Mouse (Mus musculus) frontal cortex, postnatal 25 days (tissue): ENCODE results near the gene Was.
"Not testable (repeated sequence)": the region's sequence is repeated elsewhere in the genome, so short reads cannot be mapped to it uniquely, and the experiment has no call there.

Source experiments
- DNase-seq, 2 experiments: peaks; one replicate each; pipeline ENCODE4 v3.0.0; 2022; ENCODE audit warnings: low spot score in 2 of 2

The Was gene

DNA sequence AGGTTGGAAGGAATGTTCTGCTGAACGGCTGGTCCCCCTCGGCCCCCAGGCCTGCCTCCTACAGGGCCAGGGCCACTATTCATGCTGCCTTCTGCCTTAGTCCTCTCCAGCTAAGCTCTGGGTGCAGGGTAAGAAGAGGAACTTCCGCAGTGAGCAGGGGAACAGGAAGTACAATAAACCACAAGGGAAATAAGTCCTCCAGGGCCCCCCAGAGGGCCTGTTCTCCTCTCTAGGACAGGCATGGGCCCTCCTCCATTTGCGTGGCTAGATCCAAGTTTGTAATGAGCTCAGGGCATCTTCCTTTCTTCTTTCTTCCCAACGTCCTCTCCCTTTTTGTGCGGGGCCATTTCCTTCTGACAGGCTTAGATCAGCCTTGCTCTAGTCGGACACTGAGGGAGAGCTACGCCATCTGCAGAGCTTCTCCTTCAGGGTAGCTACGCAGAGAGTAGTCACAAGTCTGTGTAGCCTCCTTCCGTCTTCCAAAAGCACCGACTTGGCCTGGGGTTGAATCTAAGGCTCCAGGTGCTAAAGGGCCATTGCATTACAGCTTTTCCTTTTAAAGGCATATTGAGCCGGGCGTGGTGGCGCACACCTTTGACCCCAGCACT is at the start of gene Was:
Was (minus strand) TSS at position 153 of the 608 bp plus-strand sequence.
- no peak for DNase-seq

DNA sequence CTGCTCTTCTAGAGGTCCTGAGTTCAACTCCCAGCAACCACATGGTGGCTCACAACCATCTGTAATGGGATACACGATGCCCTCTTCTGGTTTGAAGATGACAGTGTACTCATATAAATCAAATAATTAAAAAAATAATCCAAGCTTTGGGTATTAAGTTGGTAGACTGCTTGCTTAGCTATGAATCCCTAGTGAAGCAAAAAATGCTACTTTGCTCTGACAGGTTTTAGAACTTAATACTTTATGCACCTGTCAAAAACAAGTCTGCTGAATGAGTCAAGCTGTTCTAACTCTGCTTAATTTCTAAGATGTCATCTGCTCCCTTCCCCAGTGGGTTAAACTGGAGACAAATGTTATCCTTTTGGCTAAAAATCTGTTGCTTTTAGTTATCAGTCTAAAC is 49.2 kb upstream of the Was start:
- DNase-seq: no peak

DNA sequence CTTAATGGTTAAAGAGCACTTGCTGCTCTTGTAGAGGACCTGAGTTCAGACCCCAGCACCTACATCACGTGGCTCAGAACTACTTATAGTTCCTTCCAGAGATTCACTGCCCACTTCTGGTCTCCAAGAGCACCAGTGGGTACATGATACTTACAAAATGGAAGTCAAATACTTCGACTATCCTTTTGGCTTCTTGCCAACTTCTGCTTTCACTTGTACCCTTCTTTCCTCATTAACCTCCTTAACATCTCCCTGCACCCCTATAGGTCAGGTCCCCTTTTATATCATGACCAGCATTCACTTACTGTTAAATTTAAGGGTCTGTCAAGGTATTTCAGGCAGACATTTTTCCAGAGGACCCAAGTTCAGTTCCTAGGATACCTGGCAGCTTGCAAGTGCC is 45.6 kb upstream of the Was start:
- no peak for DNase-seq

DNA sequence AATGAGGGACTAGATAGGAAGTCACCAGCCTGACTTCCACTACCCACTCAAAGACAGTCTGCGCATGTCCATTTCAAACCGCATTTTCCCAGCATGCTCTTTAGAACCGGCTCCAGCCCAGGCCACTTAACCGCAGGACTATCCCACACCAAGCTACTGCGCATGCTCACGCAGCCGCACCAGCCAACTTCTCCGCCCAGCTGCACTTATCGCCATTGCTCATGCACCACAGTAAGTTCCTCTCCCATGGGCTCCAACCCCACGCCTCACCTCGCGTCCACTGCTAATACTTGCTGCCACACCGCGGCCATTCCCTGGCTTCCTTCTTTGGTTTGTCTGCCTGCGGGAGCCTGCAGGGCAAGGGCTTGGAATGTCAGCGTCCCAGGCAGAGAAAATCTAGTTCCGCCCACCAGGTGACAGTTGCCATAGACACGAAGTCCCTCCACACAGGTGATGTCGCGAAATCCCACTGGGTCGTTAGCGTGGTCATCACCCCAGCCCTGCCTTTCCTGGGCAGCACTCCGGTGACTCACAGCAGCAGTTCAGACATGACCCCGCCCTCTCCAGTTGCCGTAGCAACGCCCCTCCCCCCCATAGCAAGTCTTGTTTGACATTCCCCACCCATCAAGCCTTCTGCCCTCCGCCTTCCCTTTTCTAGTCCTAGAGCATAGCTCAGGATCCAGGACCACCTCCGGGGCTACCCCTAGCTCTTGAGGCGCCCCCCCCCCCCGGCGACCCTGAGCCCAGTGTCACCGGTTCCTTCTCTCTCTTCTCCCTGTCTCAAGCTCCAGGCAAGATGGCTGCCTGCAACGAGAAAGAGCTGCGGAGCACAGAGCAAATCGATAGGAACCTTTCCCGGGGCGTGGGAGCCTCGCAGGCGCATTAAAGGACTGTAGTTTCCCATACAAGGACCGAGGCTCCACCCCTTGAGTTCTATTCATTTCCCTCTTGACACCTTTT is 42.0 kb upstream of the Was start, which contains the start of gene Wdr13:
Wdr13 (minus strand) TSS at position 876 of the 960 bp plus-strand sequence.
- DNase-seq: peak; percentile 74 to 80

DNA sequence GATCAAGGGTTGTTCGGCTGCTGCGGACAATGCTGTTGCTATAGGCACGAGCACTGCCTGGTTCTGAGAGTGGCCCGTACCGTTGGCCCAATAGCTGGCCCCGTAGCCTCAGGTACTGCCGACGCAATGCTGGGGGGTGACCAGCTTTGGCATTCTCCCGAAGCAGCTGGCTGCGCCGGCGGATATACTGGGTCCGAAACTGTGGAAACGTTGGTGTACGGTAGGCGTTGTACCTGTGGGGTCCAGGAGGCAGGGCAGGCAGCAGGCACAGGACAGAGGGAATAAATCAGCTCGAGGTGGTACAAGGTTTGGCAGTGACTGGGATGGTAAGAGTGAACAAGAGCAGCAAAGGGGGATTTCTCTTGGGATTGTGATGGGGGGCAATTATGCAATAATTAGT is 41.1 kb upstream of the Was start:
- no peak for DNase-seq

DNA sequence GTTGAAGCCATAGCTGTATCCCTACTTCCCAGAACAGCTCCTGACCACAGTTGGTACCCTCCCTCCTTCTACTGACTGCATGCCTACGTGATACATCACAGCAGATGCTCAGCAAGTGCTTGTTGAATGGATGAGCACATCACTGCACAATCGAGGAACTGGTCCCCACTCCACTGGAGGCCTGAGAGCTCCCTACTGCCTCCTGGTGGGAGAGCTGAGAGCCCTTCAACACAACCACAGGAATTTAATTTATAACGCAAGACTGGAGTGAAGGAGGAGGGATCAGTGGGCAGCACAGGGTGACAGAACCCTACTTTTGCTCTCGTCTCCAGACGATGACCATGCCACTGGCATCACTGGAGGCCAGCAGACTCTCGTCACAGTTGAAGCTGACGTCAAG is 34.9 kb upstream of the Was start:
- no peak for DNase-seq

DNA sequence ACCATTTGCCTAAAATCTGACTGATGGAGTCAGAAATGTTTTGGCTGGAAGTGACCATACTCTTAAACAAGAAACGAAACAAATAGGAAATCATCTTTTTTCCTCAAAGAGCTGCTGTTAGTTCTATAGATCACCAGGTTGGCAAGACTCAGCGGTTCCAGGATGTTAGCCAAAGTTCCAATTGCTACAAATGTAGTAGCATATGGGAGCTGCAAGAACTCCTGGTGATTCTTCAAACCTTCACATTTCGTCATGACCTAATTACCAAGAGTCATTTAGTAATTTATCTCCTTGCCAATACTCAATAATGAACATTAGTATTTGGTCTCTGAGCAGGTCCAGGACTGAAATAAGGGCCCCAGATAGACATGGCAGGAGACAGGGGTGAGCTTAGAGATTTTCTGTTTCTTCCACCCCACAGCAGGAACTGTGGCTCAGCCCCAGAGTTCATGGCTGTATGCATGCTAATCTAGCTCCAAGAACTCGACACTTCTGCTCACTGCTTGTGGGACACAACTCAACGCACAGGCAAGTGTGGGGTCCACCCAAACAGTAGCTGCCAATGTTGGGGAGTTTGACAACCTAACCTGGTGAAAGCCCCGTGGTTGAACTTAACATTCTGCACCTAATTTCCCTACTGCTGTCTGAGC is 33.6 kb upstream of the Was start:
- no peak for DNase-seq

DNA sequence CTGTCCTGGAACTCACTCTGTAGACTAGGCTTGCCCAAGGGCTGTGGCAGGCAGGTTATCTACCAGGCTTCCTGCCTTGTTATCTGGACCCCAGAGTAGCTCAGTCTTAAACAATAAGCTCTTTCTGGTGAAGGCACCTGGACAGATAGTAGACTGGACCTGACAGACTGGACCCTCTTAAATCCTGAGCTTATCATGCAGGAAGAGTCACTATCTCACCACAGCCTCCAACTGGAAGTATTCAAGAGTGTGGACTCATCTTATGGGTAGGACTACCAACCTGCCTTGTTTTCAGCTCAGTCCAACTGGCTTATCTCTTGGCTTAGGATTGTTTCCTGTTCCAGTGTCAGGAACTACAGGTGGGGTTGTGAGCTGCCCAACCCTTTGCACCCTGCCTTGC is 27.0 kb upstream of the Was start:
- DNase-seq: no peak

DNA sequence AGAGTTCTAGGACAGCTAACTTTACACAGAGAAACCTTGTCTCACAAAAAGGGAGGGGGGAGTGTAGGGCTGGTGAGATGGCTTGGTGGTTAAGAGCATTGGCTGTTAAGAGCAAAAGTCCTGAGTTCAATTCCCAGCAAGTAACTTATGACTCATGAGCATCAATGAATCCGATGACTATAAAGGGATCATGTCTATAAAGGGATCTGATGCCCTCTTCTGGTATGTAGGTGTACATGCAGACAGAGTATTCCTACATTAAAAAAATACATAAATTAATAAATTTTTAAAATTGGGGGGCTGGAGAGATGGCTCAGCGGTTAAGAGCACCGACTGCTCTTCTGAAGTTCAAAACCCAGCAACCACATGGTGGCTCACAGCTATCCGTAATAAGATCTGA is 25.0 kb upstream of the Was start:
- DNase-seq: no peak

DNA sequence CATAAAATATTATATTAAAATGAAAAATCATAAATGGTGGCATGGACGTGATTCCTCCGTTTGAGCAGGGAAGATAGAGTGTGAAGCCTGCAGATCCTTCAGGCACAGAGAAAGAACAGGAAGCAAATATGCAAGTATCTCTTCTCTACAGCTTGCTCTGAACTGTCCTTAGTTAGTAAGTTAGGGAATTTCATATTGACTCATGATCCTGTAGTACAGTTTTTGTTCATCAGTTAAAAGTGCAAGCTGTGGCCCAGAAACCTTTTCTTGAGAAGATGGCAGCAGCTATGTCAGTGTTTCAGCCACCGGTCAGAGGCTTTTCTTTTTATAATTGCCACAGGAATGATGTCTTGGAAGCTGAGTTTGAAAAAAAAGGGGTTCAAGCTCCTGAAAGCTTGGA is 14.7 kb upstream of the Was start:
- DNase-seq: no peak

DNA sequence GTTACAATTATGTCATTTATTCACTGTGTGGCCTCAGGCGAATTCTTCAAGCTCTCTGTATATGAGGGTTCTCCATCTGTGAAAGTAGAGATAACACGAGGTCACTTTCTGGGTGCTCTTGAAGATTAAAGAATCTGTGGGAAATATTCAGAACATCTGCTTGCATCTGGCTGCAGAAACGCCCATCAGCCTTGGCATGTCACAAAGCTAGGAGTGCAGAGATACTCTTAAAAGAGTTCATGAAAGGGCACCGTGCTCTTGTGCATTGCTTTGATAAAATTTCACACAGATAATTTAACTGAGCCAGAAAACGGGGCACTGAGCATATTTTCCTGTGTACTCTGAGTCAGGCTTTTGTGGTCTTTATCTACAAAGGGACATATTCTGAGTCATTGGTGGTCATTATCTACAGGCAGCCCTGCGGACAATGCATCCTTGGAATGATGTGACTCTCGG is 11.9 kb upstream of the Was start:
- no peak for DNase-seq

DNA sequence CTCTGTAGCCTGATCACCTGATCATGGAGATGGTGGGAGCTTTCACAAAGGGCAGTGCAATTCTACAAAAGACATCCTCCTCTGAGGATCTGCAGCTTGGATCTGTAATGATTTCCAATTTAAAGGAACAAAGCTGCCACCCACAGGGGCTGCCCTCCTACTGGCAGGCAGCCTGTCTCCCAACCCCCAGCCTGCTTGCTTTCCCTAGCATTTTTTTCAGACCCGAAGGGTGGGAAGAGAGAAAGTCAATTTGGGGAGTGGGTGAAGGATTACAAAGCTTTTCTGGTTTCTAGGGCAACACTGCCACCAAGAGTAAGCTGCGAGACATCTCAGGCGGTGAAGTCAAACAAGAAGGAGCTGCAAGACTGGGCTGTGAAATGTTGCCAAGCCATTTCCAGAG is 10.7 kb upstream of the Was start:
- peak; percentile 3 to 35 for DNase-seq

DNA sequence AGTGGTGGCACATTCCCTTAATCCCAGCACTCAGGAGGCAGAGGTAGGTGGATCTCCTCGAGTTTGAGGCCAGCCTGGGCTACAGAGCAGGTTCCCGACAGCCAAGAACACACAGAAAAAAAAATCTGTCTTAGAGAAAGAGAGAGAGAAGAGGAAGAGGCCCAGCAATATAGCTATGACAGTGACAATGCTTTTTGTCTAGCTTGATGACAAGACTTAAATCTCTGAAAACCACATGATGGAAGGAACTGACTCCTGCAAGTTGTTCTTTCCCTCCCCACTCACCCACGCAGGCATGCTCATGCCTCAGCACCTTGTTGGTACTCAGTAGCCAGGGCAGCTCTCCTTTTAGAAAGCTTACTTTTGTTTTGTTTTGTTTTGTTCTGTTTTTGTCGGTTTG is 9.1 kb upstream of the Was start:
- DNase-seq: no peak

DNA sequence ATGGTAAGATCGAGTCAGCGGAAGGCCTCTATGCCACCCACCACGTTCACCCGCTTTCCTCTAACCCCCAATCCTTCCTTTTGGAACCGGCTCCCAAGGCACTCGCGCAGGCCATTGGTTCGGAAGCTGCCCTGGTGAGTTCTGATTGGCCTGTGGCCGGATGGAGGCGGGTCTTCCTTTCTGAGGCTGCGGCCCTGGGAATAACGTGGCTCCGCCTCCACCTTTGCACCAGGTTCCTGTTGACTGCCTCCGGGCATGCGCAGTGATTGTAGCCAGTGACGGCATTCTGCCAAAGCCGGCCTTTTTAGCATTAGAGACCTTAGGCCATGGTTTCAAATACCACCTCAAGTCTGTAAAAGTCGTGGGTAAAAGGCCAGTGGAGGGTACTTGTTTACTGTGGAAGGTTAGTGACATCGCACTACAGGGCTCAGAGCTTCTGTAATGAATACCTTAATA is 6.5 kb upstream of the Was start:
- peak; percentile 91 to 92 for DNase-seq

DNA sequence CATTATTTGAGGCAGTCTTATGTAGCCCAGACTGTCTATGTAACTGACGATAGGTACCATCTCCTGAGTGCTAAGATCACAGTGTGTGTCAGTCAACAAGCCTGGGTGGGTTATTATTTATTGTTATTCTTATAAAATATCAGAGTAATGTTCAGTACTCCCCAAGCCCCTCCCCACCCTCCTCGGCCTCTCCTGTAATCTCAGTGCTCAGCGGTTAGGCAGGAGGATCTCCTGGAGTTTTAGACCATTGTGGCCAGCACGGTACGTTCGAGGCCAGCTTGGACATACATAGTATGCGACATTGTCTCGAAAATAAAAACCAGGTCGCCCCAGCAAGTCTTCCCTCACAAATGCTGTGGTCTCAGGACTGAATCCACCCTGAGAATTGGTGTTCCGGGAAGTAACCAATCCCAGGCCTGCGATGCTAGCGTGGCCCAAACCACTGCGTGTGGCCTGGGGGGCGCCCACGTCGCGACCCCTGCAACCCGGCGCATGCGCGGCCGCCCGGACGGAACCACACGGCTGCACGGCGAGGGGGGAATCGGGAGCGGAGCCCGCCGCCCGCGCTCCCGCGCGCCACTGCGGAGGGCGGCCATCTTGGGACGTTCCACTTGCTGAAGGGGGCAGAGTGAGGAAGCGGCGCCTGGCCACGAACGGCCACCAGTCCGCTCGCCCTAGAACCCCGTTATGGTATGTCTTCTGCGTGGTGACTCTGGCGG is 5.9 kb upstream of the Was start:
- peak; percentile 65 to 79 for DNase-seq

DNA sequence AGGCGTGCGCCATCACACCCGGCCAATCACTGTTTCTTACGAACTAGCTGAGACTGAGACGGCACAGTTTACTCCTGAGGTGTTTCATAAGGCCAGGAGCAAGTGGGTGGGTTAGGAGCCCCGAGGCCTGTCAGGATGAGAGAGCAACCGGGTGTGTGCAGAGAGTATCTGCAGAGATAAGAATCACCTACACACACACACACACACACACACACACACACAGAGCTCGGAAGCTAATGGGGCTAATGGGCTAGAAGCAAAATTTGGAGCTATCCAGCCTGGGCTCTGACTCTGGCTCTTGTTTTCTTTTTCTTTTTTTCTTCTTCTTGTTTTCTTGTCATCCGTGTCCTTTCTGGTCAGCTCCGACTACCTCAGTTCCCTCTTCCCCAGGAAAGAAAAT is 5.2 kb upstream of the Was start:
- DNase-seq: no peak

DNA sequence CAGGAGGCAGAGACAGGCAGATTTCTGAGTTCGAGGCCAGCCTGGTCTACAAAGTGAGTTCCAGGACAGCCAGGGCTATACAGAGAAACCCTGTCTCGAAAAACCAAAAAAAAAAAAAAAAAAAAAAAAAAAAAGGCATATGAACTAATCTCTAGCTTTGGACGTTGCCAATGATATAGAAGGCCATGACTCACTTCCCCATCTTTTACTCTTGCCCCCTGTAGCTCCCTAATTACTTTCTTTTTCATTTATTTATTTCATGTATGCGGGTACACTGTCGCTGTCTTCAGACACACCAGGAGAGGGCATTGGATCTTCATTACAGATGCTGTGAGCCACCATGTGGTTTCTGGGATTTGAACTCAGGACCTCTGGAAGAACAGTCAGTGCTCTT is 653 bp upstream of the Was start:
- DNase-seq: not testable (repeated sequence)

DNA sequence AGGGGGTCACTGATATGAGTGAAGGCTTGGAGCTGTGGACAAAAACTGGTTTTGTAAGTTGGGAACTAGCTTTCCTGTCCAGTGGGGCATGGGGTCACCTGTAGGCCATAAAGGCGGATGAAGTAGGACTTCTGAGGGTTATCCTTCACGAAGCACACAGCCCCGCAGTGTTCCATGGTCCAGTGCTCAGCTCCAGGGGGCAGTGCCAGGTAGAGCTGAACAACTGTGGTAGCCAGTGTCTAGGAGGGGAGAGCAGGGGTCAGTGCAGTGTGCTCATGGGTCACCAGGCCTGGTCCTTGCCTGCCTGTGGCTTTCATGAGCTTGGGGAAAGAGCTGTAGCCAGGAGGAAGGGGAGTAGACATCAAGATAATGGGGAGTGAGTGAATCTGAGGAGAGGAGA is 552 bp downstream of the Was start:
- no peak for DNase-seq

DNA sequence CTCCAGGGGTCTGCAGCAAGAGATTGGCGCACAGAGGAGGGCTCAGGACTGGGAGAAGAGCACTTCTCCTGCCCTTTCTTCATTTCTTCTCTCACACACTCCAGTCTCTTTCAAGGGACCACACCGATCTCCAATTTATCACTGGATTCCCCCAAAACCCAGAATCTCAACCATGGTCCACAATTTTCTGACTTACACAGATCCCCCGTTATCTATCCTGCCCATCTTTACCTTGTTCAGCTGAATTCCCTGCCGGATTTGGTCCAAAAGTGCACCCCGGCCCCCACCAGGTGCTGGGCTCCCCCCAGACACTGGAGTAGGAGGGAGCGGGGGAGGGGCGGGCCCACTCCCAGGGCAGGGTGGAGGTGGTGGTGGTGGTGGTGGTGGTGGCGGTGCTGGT is 4.7 kb downstream of the Was start:
- DNase-seq: no peak

DNA sequence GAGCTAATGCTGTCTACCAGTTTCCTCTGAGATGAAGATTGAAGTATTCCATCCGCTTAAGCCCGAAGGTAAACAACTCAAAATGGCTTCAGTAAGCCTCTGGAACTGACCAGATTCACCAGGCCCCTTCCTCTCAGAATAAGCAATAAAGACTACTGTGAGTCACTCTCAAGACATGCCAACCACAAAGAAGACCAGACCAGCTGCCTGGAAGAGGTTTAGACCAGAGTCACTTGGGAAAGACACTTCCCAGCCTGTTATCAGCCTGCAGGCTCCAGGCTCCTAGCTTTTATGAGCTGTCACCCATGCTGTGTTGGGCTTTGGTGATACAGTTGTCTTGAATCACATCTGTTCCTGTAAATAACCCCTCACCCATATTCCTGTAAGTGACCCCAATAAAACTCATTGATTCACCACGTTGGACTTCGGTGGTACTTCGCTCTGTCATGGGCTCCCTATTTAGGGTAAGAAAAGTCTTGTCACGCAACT is 5.5 kb downstream of the Was start:
- DNase-seq: no peak

DNA sequence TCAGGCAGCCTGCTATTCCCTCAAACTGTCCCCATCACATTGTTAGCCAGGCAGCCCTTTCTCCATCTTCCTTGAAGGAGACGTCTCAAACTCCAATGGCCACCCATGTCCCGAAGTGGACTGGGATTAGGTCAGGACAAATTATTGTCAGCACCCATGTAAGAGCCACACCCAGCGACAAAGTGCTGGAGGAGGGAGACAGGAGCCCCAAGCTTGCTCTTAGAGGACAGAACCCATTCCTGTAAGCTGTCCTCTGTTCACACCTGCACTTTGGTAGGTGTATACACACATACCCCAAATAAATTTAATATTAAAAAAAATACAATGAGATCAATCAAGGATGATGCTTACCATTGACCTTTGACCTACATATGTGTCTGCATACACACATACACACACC is 15.2 kb downstream of the Was start:
- no peak for DNase-seq
